Mouse (Mus musculus) ES-Bruce4 (cell line): ENCODE data around the gene Mmgt1.

Experiments used
- CTCF ChIP-seq: IDR thresholded peaks from one replicate; pipeline ENCODE4 v1.8.1; 2011; ENCODE audit warnings: low read depth, low read length
- EP300 ChIP-seq: IDR thresholded peaks from 2 replicates; pipeline ENCODE4 v1.6.1; 2011; ENCODE audit warnings: low read depth, low read length; ENCODE audit not compliant: insufficient read depth

DNA sequence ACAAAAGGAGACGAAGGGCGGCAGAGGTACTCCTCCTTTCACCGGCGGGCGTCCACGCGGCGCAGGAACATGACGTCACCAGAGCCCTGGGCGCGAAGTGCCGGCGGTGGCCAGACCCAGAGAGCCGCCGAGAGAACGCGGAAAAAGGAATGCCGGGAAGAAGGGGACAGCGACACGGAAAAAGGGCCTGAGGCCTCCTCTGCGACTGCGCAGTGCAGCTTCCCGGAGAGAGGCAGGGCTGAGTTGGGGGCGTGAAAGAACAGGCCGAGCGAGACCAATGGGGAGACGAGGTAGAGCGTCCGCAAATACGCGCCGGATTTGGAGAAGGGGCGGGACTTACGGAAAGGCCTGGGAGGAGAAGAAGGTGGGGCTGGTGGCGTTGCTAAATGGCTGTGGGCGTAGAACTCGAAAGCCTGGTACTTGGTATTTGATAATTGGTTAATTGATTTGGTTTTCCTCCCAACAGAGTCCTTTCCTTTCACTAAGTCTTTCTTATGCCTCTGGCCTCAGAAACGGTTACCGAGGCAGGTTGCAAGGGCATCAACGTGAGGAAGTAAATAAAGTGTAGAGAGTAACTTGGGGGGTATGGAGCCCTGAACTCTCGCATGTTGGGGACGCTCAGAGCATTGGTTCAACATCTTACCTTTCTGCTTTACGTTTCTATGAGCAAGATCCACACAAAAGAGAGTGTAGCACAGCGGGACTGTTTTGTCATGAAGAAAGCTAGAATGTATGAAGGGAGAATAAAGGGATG is at the start of gene Mmgt1:
- no peak for TF ChIP-seq CTCF
- no peak for TF ChIP-seq EP300
